Comparison of ENCODE assay signal across 8 mouse cellular contexts in genomic region chr11:6390376-6391053, GRCm38 (mm10). TPM values are rescaled to one million over a fixed set of nuclear protein-coding genes. Genes with fewer than 3 reads are reported as not detected.
A peak's percentile ranks its signal among the peaks of the same experiment; 100 is the strongest.
DNase-seq lines count a peak whose midpoint lies in the region; ATAC-seq and TF ChIP-seq lines count a peak whose summit lies in the region.

No protein-coding gene starts in this region.

- intact Hi-C loops in heart, postnatal 10 days (cut with DNase I) = no loop called here

- H3K27me3 ChIP-seq in heart, embryonic 16.5 days (ENCODE audit: control insufficient read depth, insufficient read depth, low read length) = no peaks in the 10 kb centered on the region
- no peaks in the 10 kb centered on the region for H3K27me3 ChIP-seq in MEL (ENCODE audit: control insufficient read depth in 1 of 2, insufficient read depth in 2 of 2, low read length in 2 of 2)
- no peaks in the 10 kb centered on the region for H3K27me3 ChIP-seq in hindbrain, embryonic 10.5 days (ENCODE audit: insufficient read depth, poor library complexity, severe bottlenecking)
- H3K27me3 ChIP-seq in midbrain, embryonic 10.5 days (ENCODE audit: low read depth, poor library complexity, severe bottlenecking) = no peaks in the 10 kb centered on the region

- DNase-seq in heart, postnatal 10 days = no peak
- peak; percentile 44 for DNase-seq in MEL (ENCODE audit: low read depth, low spot score)
- DNase-seq in hindbrain, embryonic 10.5 days (ENCODE audit: low spot score) = no peak
- no peak for DNase-seq in midbrain, embryonic 10.5 days (ENCODE audit: low spot score)
- DNase-seq in frontal cortex, postnatal 25 days (ENCODE audit: low spot score in 2 of 2) = no peak
- DNase-seq in spleen, postnatal 10 days (ENCODE audit: low spot score in 2 of 2) = no peak

- no peak for TF ChIP-seq RAD21 in MEL (IDR thresholded peaks at IDR 0.05; ENCODE audit: low read depth, low read length)

- H3K27ac ChIP-seq in heart, embryonic 16.5 days (ENCODE audit: low read length) = no peak overlapping the region
- H3K27ac ChIP-seq in MEL (ENCODE audit: control insufficient read depth, low read depth, low read length) = no peak overlapping the region
- H3K27ac ChIP-seq in hindbrain, embryonic 10.5 days = peak overlapping the region; percentile 96; the same call in 1 of the 2 replicates
- peak overlapping the region; percentile 95; the same call in 1 of the 2 replicates for H3K27ac ChIP-seq in midbrain, embryonic 10.5 days (replicated peaks)

- H3K4me2 ChIP-seq in heart, embryonic 16.5 days (ENCODE audit: low read depth, low read length) = peak overlapping the region; percentile 94

- peaks cover 35% of the 10 kb centered on the region for H3K79me2 ChIP-seq in MEL (ENCODE audit: control insufficient read depth, insufficient read depth, low read length, poor library complexity)

- H3K4me3 ChIP-seq in heart, embryonic 16.5 days (ENCODE audit: low read length) = peak overlapping the region; percentile 94
- peak overlapping the region; percentile 94 to 99 for H3K4me3 ChIP-seq in MEL (ENCODE audit: control insufficient read depth in 1 of 2, insufficient read depth in 1 of 2, low read depth in 2 of 2, low read length in 2 of 2)
- H3K4me3 ChIP-seq in hindbrain, embryonic 10.5 days = peak overlapping the region; percentile 96
- peak overlapping the region; percentile 96 for H3K4me3 ChIP-seq in midbrain, embryonic 10.5 days

- H3K4me1 ChIP-seq in heart, embryonic 16.5 days (ENCODE audit: control insufficient read depth, insufficient read depth, low read length) = peaks cover 7% of the 10 kb centered on the region
- H3K4me1 ChIP-seq in MEL (ENCODE audit: control insufficient read depth in 1 of 2, insufficient read depth in 2 of 2, low read length in 2 of 2) = peaks cover 10 to 28% of the 10 kb centered on the region in 2 experiments
- H3K4me1 ChIP-seq in hindbrain, embryonic 10.5 days (replicated peaks) = peaks cover 49% of the 10 kb centered on the region
- H3K4me1 ChIP-seq in midbrain, embryonic 10.5 days = peaks cover 37% of the 10 kb centered on the region

- ATAC-seq in heart, embryonic 16.5 days (replicated peaks; ENCODE audit: extremely low read depth, insufficient read depth, low FRiP score) = no peak
- ATAC-seq in inflammation-experienced regulatory T-cells, adult 6 months = no peak

- no peak for TF ChIP-seq POLR2A in MEL (IDR thresholded peaks at IDR 0.05; ENCODE audit: control insufficient read depth in 1 of 2, insufficient read depth in 1 of 2, low read depth in 1 of 2, low read length in 2 of 2, poor library complexity in 1 of 2)

- no peak for TF ChIP-seq CTCF in MEL (IDR thresholded peaks at IDR 0.05 in 2 of 3, conservative IDR thresholded peaks at IDR 0.05 in 1 of 3; ENCODE audit: control insufficient read depth in 1 of 3, insufficient read depth in 1 of 3, low read depth in 2 of 3, low read length in 3 of 3, poor library complexity in 1 of 3, severe bottlenecking in 1 of 3)

- H3K9ac ChIP-seq in heart, embryonic 16.5 days (ENCODE audit: low read length) = peak overlapping the region; percentile 94; the same call in 1 of the 2 replicates
- peak overlapping the region; percentile 74 for H3K9ac ChIP-seq in MEL (ENCODE audit: control insufficient read depth, low read depth, low read length, poor library complexity, severe bottlenecking)

- no peak for TF ChIP-seq EP300 in MEL (IDR thresholded peaks at IDR 0.05; ENCODE audit: low read depth in 1 of 2, low read length in 2 of 2)

- H3K9me3 ChIP-seq in heart, embryonic 16.5 days (replicated peaks; ENCODE audit: control insufficient read depth, low read length) = no peaks in the 10 kb centered on the region
- no peaks in the 10 kb centered on the region for H3K9me3 ChIP-seq in MEL (replicated peaks; ENCODE audit: insufficient read depth, low read length)
- no peaks in the 10 kb centered on the region for H3K9me3 ChIP-seq in hindbrain, embryonic 10.5 days
- no peaks in the 10 kb centered on the region for H3K9me3 ChIP-seq in midbrain, embryonic 10.5 days (replicated peaks)

- H3K36me3 ChIP-seq in heart, embryonic 16.5 days (ENCODE audit: control insufficient read depth, insufficient read depth) = peaks cover 8% of the 10 kb centered on the region; the same call in 1 of the 2 replicates
- peaks cover 0 to 32% of the 10 kb centered on the region in 2 experiments; a peak in 2 of 4 replicates for H3K36me3 ChIP-seq in MEL (ENCODE audit: control insufficient read depth in 1 of 2, insufficient read depth in 2 of 2, low read length in 2 of 2)
- H3K36me3 ChIP-seq in hindbrain, embryonic 10.5 days = peaks cover 47% of the 10 kb centered on the region
- H3K36me3 ChIP-seq in midbrain, embryonic 10.5 days = peaks cover 42% of the 10 kb centered on the region

- 84% methylated on average over 8 of the region's 8 CpGs for WGBS in heart, embryonic 16.5 days
- 87% methylated on average over 8 of the region's 8 CpGs for WGBS in hindbrain, embryonic 10.5 days
- WGBS in midbrain, embryonic 10.5 days = 90% methylated on average over 8 of the region's 8 CpGs

TF ChIP-seq in MEL, 35 proteins besides CTCF, POLR2A, EP300 and RAD21:
- 0 out of 2 replicates have a peak, but pooled peaks have one; percentile 12 for TF ChIP-seq MAX (IDR thresholded peaks at IDR 0.05; ENCODE audit: low read length)
- TF ChIP-seq SMC3 (IDR thresholded peaks at IDR 0.05; ENCODE audit: low read depth, low read length) = no peak

RNA-seq across cellular contexts. Expression of gene Zmiz2, which starts 1.6 kb away (rescaled TPM):
- polyA plus RNA-seq in heart, embryonic 16.5 days (2015; fragmentation: Nextera tagmentation; extraction: Ambion mirVana) = 7.4 and 8.7 TPM in 2 replicates
- 10 to 100 TPM; 43.2 to 44.3 TPM for total RNA-seq in heart, postnatal 10 days (2021)
- total RNA-seq in MEL (2012; rRNA removed) = 12.3 and 12.8 TPM in 2 replicates
- polyA plus RNA-seq in MEL (2012; ENCODE audit: insufficient read depth in 1 of 2, insufficient read length in 2 of 2, low read depth in 1 of 2, low replicate concordance in 2 of 2, missing spikeins in 1 of 2) = 10 to 100 TPM; 35.5 to 90.3 TPM
- 15.6 and 19.0 TPM in 2 replicates for polyA plus RNA-seq in hindbrain, embryonic 10.5 days (2016; fragmentation: Nextera tagmentation; extraction: Ambion mirVana)
- 13.8 and 18.6 TPM in 2 replicates for polyA plus RNA-seq in midbrain, embryonic 10.5 days (2016; fragmentation: Nextera tagmentation; extraction: Ambion mirVana)
- polyA plus RNA-seq in inflammation-experienced regulatory T-cells, adult 6 months (2017; shearing (Covaris generic)) = 10 to 100 TPM; 40.6 to 60.2 (median 44.9) TPM

RNA-seq across cellular contexts. Expression of gene Ppia, which starts 24.7 kb away (rescaled TPM):
- polyA plus RNA-seq in heart, embryonic 16.5 days (2015; fragmentation: Nextera tagmentation; extraction: Ambion mirVana) = 3,856 and 4,038 TPM in 2 replicates
- 100 to 1,000 TPM; 943 to 992 TPM for total RNA-seq in heart, postnatal 10 days (2021)
- total RNA-seq in MEL (2012; rRNA removed) = 7,288 and 8,303 TPM in 2 replicates
- 1,000 to 10,000 TPM in 1 of 2 experiments, not detected in 1; 3,662 TPM for polyA plus RNA-seq in MEL (2012; ENCODE audit: insufficient read depth in 1 of 2, insufficient read length in 2 of 2, low read depth in 1 of 2, low replicate concordance in 2 of 2, missing spikeins in 1 of 2)
- polyA plus RNA-seq in hindbrain, embryonic 10.5 days (2016; fragmentation: Nextera tagmentation; extraction: Ambion mirVana) = 5,657 and 6,044 TPM in 2 replicates
- 5,494 and 6,336 TPM in 2 replicates for polyA plus RNA-seq in midbrain, embryonic 10.5 days (2016; fragmentation: Nextera tagmentation; extraction: Ambion mirVana)
- polyA plus RNA-seq in inflammation-experienced regulatory T-cells, adult 6 months (2017; shearing (Covaris generic)) = 1,000 to 10,000 TPM; 2,486 to 3,282 (median 2,929) TPM

RNA-seq across cellular contexts. Expression of gene H2afv, which starts 53.7 kb away (rescaled TPM):
- polyA plus RNA-seq in heart, embryonic 16.5 days (2015; fragmentation: Nextera tagmentation; extraction: Ambion mirVana) = 327 and 358 TPM in 2 replicates
- total RNA-seq in heart, postnatal 10 days (2021) = 10 to 100 TPM; 73.1 to 82.9 TPM
- total RNA-seq in MEL (2012; rRNA removed) = 70.6 and 97.2 TPM in 2 replicates
- polyA plus RNA-seq in MEL (2012; ENCODE audit: insufficient read depth in 1 of 2, insufficient read length in 2 of 2, low read depth in 1 of 2, low replicate concordance in 2 of 2, missing spikeins in 1 of 2) = 100 to 1,000 TPM in 1 of 2 experiments, not detected in 1; 159 TPM
- 881 and 962 TPM in 2 replicates for polyA plus RNA-seq in hindbrain, embryonic 10.5 days (2016; fragmentation: Nextera tagmentation; extraction: Ambion mirVana)
- 961 and 1,033 TPM in 2 replicates for polyA plus RNA-seq in midbrain, embryonic 10.5 days (2016; fragmentation: Nextera tagmentation; extraction: Ambion mirVana)
- polyA plus RNA-seq in inflammation-experienced regulatory T-cells, adult 6 months (2017; shearing (Covaris generic)) = 100 to 1,000 TPM; 131 to 311 (median 156) TPM

Comparison
In these comparisons a context has a peak if more than half of its experiments do, and no peak if none do; other contexts are left out.
1. H3K27ac ChIP-seq: peak in hindbrain, embryonic 10.5 days (single experiment) and midbrain, embryonic 10.5 days (single experiment); none in heart, embryonic 16.5 days (single experiment) and MEL (single experiment).
2. Peak in every context shown above with its lines, with median percentiles within 50 percentile points of each other: H3K4me3 ChIP-seq.